Mouse (Mus musculus): ENCODE data around the gene Exoc3.
A peak's percentile ranks its signal among the peaks of the same experiment; 100 is the strongest.

The Exoc3 gene

DNA sequence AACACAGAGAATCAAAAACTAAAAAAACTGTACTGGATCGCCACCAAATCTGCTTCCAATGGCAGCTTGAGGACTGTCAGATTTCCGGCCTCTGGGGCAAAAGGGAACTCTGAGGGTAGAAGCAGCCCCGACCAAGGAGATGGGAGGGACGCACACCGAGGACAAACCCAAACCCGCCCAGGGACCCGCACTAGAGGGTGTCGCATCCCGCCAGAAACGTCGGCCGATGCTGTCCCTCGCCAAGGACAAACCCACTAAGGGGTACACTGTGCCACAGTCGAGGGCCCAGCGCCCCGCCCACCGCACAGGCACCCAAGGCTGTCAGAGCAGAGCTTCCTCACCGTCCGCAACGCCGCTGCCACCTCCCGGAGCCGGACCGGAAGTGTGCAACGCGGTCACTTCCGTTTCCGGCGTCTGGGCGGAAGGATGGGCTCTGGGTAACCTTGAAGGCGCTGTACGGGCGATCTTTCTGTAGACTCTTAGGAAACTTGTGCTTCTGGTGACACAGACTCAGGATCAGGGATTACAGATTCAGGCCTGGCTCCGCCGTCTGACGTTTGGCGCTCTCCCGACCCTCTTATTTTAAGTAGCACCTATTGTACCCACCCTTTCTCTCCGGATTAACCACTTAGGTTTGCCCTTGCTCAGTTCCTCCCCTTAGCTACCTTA lies at the start of gene Exoc3:
Exoc3 (minus strand) TSS at position 416 of the 669 bp plus-strand sequence.
- peak; percentile 54 for DNase-seq (ENCODE audit: low spot score)

- DNase-seq (ENCODE audit: low spot score), result no peak
Observed at GRCm38 (mm10) chr13:74246494-74246893, 38.0 kb upstream of the Exoc3 start.

- DNase-seq (ENCODE audit: low spot score), result no peak
Observed at GRCm38 (mm10) chr13:74245899-74246231, 37.3 kb upstream of the Exoc3 start.

GRCm38 (mm10) chr13:74245214-74245898 lies 36.8 kb upstream of the Exoc3 start:
- DNase-seq (ENCODE audit: low spot score), result no peak

- DNase-seq (ENCODE audit: low spot score), result no peak
Observed at GRCm38 (mm10) chr13:74237574-74237973, 29.0 kb upstream of the Exoc3 start.

- DNase-seq (ENCODE audit: low spot score), result no peak
Observed at GRCm38 (mm10) chr13:74220659-74221058, 12.1 kb upstream of the Exoc3 start.

DNA sequence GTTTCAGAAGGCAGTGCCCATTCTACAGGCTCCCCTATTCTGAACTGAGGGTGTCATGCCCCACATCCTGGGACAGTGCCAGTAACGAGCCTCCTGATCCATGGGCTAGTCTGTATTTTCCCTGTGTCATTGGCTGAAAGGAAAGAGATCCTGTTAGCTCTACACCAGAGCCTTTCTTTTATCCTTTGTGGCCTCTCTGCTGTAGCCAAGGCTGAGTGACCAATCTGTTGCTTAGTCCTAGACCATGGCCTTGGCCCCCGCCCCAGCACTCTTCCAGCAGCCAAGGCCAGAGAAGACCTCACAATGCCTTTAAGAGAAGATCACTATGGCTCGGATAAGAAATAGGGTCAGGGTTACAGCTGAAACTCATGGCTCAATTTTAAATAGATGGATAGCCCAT lies 9.9 kb upstream of the Exoc3 start:
- DNase-seq (ENCODE audit: low spot score), result no peak

DNA sequence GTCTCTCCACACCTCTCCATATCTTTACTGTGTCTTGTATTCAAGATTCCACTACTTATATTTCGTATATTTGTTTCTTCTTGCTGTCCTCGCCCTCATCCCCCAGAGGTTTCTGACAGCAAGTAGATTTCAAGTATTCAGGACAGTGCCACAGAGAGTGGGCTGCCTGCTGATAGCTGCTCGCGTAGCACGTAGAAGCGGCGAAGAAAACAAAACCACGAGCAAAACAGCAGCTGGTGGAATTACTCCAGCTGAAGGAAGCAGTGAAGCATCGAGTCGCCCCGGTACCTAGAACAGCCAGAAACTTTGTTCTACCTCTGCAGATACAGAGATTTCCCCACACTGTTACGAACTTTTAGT lies 434 bp upstream of the Exoc3 start:
- no peak for DNase-seq (ENCODE audit: low spot score)

DNA sequence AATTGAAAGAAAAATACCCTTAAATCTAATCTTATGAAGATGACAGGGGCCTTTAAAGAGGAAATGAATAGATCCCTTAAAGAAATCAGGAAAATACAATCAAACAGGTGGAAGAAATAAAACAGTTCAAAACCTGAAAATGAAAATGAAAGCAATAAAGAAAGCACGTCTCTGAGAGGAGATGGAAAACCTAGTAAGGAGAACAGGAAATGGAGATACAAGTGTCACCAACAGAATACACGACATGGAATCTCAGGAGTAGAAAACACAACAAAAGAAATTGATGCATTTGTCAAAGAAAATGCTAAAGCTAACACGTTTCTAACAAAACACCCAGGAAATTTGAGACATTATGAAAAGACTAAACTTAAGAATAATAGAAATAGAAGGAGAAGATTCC lies 12.1 kb downstream of the Exoc3 start:
- no peak for DNase-seq (ENCODE audit: low spot score)

DNA sequence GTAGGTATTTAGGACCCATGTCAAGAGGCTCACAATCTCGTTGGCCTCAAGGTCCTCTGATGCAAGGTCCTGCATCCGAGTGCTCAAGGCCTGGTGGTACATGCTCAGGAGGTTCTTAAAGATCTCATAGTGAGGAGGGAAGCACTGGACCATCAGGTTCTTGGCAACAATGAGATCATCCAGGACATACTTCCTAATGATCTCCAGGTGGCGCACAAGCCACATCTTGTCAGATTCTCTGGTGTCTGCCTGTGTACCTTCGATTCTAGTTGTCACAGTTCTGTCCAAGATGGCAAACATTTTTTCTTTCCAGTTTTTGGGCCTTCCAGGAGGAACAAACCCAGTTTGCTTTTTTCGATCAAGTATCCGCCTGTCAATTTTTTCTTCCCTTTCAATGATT lies 15.9 kb downstream of the Exoc3 start:
- DNase-seq (ENCODE audit: low spot score), result no peak

GRCm38 (mm10) chr13:74183011-74183695 lies 25.4 kb downstream of the Exoc3 start:
- DNase-seq (ENCODE audit: low spot score), result no peak

DNA sequence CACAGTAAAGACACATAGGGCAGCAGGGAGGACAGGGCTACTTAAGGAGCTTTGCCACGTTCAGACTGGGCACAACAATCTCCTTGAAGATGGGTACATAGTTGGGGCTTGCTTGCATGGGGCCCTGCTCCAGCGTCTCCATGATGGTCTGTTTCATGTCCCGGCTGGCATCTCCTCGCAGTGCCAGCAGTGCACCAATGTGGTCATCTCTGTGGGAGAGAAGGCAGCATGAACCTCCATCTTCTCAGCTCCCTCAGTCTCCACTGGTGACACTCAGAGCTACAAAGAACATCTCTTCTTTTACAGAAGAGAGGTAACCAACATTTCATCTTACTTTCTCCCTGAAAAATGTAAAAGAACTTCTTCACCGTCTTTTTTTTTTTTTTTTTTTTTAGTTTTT lies 36.5 kb downstream of the Exoc3 start:
- DNase-seq (ENCODE audit: low spot score), result no peak

DNA sequence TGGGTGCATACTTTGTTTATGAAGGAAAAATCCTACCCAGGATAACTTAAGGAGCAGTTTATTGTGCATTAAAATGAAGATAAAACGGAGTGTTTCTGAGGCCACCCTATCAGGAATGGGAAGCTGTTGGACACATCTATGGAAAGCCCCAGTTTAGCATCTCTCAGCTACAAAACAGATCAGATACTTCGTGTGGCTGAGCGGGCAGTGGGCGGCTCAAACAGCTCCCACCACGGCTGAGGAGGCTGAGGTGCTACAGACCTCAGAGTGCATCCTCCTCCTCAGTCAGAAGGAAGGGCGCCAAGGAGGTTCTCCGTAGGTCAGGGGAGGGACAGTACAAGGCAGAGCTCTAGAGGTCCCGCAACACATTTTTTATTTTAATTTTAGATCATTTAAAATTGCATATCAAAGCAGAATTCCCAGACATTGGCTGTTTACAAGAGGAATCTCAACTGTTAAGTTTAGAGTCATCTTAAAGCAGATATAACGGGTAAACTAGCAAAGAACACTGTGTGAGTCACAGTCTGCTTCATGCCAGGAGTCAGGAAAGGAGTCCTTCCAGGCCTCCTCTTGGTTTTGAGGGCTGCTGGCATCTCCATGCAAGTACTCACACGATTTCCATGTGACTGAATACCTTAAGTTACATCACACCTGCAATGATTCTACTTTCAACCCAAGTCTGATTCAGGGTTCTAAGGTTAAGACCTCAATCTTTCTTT lies 38.9 kb downstream of the Exoc3 start:
- no peak for DNase-seq (ENCODE audit: low spot score)

DNA sequence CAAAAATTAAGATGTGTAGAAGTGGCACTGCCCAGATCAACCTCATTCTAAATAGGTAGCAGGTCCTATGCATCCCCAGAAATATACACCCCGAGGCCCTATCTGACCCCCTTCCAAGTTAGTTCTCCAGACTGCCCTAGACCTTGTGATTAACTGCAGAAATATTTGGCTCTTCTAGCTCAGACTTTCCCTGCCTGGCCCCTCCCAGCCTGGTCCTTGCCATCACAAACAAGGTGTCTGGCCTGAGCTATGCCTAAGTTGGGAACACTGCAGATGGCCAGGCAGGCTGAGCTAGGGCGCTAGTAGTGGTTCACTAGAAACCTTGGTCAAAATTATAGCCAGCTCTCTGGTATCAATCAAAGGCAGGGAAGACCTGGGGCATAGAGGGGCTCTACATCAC lies 41.0 kb downstream of the Exoc3 start:
- DNase-seq (ENCODE audit: low spot score), result no peak

DNA sequence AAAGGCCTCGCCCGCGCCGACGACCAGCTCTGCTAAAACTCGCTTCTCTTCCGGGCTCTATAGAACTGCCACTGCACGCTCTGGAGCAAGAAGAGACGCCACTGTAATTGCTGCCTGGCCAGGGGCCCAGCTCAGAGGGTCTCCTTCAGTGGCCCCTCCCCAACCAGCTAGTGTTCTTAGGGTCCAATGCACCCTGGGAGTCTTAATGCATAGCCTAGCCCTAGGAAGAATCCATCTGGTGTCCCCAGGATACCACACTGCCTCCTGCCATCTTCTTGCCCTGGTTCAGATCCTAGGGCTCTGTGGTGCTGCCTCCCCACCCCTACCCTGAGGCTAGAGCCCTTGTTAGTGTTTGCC lies 41.5 kb downstream of the Exoc3 start:
- DNase-seq (ENCODE audit: low spot score), result no peak

DNA sequence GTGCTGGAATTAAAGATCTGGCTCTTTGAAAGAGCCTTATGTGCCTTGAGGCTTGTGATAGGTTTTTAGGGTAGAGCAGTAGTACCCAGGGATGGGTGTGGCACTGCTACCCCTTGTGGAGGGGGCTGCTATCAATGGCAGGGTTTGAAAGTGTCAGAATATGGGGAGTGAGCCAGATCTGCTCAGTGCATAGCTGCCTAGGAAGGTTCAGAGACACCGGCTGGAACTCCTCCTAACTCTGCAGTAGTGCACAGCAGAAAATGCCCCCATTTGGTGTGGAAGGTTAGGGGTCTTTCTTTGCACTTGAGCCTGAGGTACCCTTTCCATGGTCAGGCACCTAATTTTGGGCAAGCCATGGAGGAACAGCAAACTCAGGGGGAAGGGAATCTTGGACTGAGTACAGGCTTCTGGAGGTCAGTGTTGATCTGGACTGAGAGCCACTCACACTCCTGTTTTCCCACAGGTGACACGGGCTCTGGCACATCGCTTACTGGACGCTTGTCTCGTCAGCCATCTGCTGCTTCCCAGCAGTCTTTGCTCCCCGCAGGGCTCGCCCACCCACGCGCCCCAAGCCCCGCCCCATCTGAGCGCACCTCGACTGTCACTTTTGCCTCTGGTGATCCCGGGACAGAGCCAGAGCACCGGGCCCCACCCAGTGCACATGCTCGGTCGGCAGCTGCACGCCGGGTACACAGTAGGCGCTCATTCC lies 42.0 kb downstream of the Exoc3 start:
- no peak for DNase-seq (ENCODE audit: low spot score)

GRCm38 (mm10) chr13:74147327-74147726 lies 61.2 kb downstream of the Exoc3 start:
- DNase-seq (ENCODE audit: low spot score), result no peak

DNA sequence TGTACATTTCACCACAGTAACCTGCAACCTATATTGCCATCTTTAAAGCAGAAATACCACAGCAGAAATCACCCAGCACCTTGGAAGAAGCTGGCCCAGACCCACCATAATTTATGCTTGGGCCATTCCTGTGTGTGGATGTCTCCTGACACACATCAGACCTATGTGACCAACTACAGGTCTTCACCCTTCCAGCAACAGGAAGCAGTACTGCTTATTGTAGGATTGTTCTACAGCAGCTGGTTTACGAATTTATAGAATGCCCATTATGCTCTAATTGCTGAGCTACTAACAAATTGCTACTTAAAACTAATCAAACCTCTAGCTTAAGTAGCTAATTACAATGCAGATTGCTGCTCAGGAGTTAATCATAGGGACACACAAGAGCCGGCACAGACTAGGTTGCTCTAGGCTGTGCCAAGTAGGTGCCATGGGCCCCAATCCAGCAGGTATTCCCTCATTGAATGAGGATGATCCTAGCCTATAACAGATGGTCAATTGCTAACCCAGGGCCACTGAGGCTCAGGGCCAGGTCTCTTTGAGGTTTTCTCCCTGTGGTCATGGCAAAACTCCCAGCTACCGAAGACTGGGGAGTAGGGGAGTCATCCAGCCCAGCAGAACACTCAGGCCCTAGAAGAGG lies 62.4 kb downstream of the Exoc3 start:
- DNase-seq (ENCODE audit: low spot score), result no peak

- DNase-seq (ENCODE audit: low spot score), result no peak
Observed at GRCm38 (mm10) chr13:74144120-74144884, 64.2 kb downstream of the Exoc3 start.

DNA sequence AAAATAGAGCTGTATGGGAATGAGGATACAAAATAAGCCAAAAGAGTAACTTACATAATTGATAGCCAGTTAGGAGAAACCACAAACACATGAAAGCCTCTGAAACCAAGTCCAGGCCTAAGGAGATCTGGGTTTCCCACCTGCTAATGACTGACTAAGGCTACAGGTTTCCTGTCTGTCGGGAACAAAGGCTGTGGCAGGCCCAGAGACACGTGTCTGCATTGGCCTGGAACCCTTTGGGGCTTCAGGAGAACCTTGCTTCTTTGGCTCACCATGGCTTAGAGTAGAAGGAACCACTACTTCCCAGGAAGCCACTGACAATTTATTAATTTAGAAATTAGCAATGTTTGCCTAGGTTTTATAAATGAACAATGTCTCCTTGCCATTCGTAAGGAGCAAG lies 65.2 kb downstream of the Exoc3 start:
- no peak for DNase-seq (ENCODE audit: low spot score)

- no peak for DNase-seq (ENCODE audit: low spot score)
Observed at GRCm38 (mm10) chr13:74140793-74141192, 67.7 kb downstream of the Exoc3 start.
